In the genomic region with DNA sequence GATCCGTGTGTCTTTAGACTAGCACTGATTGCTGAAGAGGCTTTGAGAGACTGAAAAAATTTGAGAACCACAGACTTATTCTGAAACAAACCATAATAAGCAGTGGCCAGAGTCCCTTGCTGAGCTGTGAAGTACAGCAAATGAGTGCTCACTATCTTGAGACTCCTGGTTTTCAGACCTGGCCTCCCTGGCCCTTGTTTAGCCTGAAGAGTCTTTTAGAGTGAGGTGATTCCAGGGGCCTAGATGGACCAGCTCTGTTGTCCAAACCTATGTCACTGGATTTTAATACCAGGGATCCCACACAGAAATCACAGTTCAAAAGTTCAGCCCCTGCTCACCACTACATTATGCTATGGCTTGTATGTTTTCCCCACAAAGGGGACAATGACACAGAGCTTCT, we compare ENCODE assay signal across 38 mouse cellular contexts. TPM values are rescaled to one million over a fixed set of nuclear protein-coding genes. Genes with fewer than 3 reads are reported as not detected.
"Had no signal": no experiment of that assay in that cellular context is flagged by ENCODE, and none has a peak within 500 bp of the region (broad histone marks: within the 10 kb centered on the region; RNA-seq: fewer than 3 reads in every experiment).

No protein-coding gene starts in this region.

- H3K36me3 ChIP-seq: liver, embryonic 12.5 days; liver, embryonic 13.5 days; liver, embryonic 15.5 days had no signal

- H3K4me2 ChIP-seq: limb, embryonic 12.5 days; limb, embryonic 13.5 days; limb, embryonic 15.5 days; liver, embryonic 11.5 days; liver, embryonic 12.5 days; liver, embryonic 13.5 days; liver, embryonic 15.5 days; lung, embryonic 14.5 days; lung, embryonic 15.5 days; midbrain, embryonic 12.5 days; midbrain, embryonic 13.5 days; midbrain, embryonic 15.5 days; neural tube, embryonic 12.5 days had no signal

- H3K9ac ChIP-seq: limb, embryonic 12.5 days; limb, embryonic 13.5 days; limb, embryonic 15.5 days; liver, embryonic 12.5 days; liver, embryonic 13.5 days; liver, embryonic 14.5 days; liver, embryonic 15.5 days; liver, postnatal 0 days; lung, embryonic 14.5 days; lung, embryonic 15.5 days; midbrain, embryonic 12.5 days; midbrain, embryonic 13.5 days; midbrain, embryonic 15.5 days; neural tube, embryonic 12.5 days had no signal

- H3K27me3 ChIP-seq: limb, embryonic 12.5 days; limb, embryonic 13.5 days; limb, embryonic 15.5 days; liver, embryonic 12.5 days; liver, embryonic 13.5 days; liver, embryonic 15.5 days; lung, embryonic 15.5 days; midbrain, embryonic 12.5 days; midbrain, embryonic 13.5 days; midbrain, embryonic 15.5 days; neural tube, embryonic 12.5 days had no signal

- DNase-seq: left cerebral cortex, postnatal 4 days; liver; liver, embryonic 13.5 days; liver, postnatal 0 days; lung, adult 18-20 months; lung, adult 2 months; lung, embryonic 14.5 days; lung, postnatal 10 days; lung, postnatal 14 days; lung, postnatal 36 days; lung, postnatal 4 days; midbrain, embryonic 14.5 days had no signal

- ATAC-seq: liver, embryonic 12.5 days; liver, postnatal 0 days; lung, postnatal 0 days; midbrain, embryonic 13.5 days; midbrain, embryonic 15.5 days; midbrain, embryonic 16.5 days had no signal

- H3K4me1 ChIP-seq: limb, embryonic 10.5 days; limb, embryonic 12.5 days; limb, embryonic 13.5 days; limb, embryonic 15.5 days; liver, embryonic 12.5 days; liver, embryonic 13.5 days; liver, embryonic 15.5 days; lung, embryonic 15.5 days; megakaryocyte, embryonic 14.5 days; midbrain, embryonic 10.5 days; midbrain, embryonic 12.5 days; midbrain, embryonic 13.5 days; midbrain, embryonic 15.5 days; neural tube, embryonic 12.5 days had no signal

- H3K4me3 ChIP-seq: left cerebral cortex, adult 2 months; limb, embryonic 10.5 days; limb, embryonic 12.5 days; limb, embryonic 13.5 days; limb, embryonic 15.5 days; liver, embryonic 12.5 days; liver, embryonic 13.5 days; liver, embryonic 15.5 days; lung, embryonic 15.5 days; megakaryocyte, embryonic 14.5 days; midbrain, embryonic 10.5 days; midbrain, embryonic 12.5 days; midbrain, embryonic 13.5 days; midbrain, embryonic 15.5 days; myocyte; neural tube, embryonic 12.5 days had no signal

- H3K27ac ChIP-seq: left cerebral cortex, adult 2 months; limb, embryonic 10.5 days; limb, embryonic 12.5 days; limb, embryonic 13.5 days; limb, embryonic 15.5 days; liver, embryonic 12.5 days; liver, embryonic 13.5 days; liver, embryonic 14.5 days; liver, embryonic 15.5 days; lung, embryonic 15.5 days; macrophage; midbrain, embryonic 10.5 days; midbrain, embryonic 12.5 days; midbrain, embryonic 13.5 days; midbrain, embryonic 15.5 days; neural tube, embryonic 12.5 days had no signal

- H3K9me3 ChIP-seq: limb, embryonic 10.5 days; limb, embryonic 12.5 days; limb, embryonic 13.5 days; limb, embryonic 15.5 days; liver, embryonic 12.5 days; liver, embryonic 13.5 days; liver, embryonic 15.5 days; lung, embryonic 15.5 days; megakaryocyte, embryonic 14.5 days; midbrain, embryonic 10.5 days; midbrain, embryonic 12.5 days; midbrain, embryonic 13.5 days; midbrain, embryonic 15.5 days; neural tube, embryonic 12.5 days had no signal

RNA-seq across cellular contexts. Expression of a gene that starts 56.6 kb away (rescaled TPM):
- total RNA-seq: liver, adult 2 months; megakaryocyte progenitor cell, adult 5-6 weeks; megakaryocyte, adult 5-6 weeks; megakaryocyte-erythroid progenitor cell, adult 5-6 weeks; monocyte, adult 5-6 weeks had no signal
- polyA plus RNA-seq: liver, adult 2 months; liver, embryonic 13.5 days; liver, embryonic 15.5 days; liver, embryonic 16.5 days; liver, postnatal 0 days; macrophage had no signal
